Mouse (Mus musculus) mature B cell (primary cell): ENCODE measurements around the gene Spns2.

ENCODE experiments used
- in situ Hi-C: fragments of 300-500 bp; cut with MboI; formaldehyde crosslinking; loops from 2 replicates; pipeline ENCODE4 v1.14.3; 2019

The Spns2 gene

DNA sequence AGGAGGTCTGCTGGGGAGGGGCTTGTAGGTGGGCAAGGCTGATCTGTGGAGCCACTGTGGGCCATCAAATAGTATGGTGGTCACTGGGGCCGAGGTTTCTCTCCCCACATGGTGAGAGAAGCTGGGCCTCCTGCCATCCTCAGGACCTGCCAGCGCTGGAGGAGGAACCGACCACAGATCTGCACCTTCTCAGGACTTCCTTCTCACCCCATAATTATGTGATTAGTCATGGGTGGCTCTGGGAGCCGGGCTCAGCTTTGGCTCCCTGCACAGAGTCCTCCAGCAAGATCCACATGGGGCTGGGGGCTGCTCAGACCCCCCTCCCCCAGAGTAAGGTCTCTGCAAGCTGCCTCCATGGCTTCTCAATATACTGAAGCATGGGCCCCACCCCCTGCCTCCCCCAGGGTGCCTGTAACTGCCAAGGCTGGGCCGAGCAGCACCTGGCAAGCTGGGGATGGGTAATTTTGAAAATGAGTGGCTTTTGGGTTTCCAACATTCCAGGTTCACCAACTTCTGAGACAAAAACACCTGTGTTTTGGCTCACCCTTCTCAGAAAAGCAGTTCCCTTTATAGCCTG is 11.8 kb upstream of the Spns2 start:
- in situ Hi-C loops, result no loop called here

DNA sequence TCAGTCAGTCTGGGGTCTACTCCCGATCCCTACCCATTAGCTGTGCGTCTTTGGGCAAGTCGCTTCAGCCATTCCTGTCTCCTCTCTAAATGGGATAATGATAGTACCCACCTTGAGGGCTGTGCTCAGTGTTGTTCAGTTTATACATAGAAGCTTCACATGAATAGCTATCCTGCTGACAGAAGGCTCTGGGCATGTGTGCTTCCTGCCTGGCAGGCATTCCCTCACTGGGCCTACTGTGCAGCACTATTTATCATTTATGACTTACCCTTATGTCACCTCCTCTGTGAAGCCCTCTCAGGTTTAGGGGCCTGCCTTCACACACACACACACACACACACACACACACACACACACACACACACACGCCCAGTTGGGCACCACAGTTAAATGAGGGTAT is 10.4 kb upstream of the Spns2 start:
- in situ Hi-C loops, result no loop called here

DNA sequence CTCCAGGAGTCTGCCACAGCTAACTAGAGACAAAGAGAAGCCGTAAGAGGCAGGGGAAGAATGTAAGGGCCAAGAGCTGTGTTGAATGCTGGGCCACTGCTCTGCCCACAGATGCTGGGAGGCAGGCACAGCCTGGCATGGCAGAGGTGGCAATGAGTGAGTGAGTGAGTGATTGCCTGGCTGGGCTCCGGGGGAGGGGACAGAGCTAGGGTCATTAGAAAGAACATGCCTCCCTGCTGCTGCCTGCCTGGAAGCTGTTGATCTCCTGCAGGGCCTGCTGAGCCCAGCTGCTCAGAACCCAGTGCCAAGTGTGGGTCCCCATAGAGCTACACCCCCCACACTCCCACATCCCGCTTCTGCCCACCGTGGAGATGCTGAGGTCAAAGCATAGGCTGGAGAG is 7.7 kb upstream of the Spns2 start:
- in situ Hi-C loops, result loop anchor here (10.0 kb wide), 1 partner anchor 47 kb away; no protein-coding TSS in a partner anchor

DNA sequence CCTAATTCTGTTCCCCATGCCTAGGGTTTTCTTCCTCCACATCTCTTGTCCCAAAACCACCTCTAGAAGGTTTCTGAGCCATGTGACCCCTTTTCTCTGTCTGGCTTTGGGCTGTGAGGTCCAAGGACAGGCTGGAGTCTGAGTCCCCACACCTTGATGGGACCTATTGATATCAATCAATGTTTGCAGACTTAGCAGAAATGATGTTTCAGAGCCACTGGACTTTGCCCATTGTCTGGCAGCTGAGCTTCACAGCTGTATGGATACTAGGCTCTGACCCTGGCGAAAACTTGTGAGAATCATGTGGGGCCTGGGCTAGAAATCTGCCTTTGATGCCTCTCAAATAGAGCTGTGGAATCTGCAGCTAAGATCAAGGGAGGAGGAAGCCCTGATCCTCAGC is 7.1 kb upstream of the Spns2 start:
- in situ Hi-C loops, result loop anchor here (10.0 kb wide), 1 partner anchor 48 kb away; no protein-coding TSS in a partner anchor

DNA sequence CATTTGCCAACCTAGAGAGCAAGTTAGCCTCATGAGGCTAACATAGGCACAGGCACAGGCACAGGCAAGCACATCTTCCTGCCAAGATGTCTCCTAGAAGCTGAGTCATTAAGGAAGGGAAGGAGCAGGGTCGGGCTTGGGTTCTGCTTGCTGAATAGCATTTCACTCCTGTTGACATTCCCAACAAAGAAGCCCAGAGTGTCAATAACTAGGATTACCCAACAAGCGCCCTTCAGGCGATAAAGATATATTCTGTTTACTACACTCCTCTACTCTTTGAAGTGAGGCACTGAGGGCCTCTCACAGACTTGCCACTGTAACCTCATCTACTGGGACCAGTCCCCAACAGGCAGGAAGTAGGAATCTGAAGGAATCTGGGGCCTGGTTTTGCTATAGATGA is 6.4 kb upstream of the Spns2 start:
- in situ Hi-C loops, result loop anchor here (10.0 kb wide), 1 partner anchor 49 kb away; no protein-coding TSS in a partner anchor

DNA sequence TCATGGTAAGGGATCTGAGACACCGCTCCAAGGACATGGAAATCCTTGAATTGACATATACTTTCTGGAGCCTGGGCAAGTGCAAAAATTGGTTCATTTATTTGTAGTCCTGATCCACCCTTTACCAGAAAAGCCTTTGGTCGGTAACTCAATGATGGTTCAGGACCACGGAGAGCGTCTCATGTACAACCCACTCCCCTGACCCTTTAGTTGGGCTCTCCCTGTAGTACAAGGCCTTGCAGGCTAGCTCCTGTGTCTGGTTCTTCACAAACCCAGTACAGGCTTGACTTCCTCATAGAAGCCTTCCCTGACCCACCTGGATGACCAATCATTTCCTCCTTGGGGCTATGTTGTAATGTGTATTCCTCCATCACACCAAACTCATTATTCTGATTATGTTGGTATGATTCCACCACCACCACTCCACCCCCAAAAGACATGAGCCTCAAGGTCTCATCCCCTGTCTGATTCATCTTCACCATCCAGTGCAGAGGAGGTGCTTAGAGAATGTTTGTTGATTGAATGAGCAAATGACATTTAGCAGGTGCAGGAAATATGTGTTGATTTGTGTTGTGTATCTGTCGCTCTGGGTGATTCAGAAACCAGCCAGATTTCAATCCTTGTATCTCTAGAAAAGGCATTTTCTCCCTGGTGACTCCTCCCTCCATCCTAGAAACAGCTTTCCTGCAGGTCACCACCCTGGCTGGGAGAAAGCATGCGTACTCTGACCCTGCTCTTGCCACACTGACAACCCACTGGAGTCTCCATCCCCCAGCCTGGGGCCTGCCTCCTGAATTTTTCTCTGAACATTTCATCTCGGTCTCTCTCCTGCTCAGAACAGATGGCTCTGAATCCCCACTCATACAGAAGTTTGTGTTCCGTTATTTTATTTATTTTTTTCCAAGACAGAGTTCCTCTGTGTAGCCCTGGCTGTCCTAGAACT is 4.6 kb upstream of the Spns2 start:
- in situ Hi-C loops, result loop anchor here (10.0 kb wide), 1 partner anchor 50 kb away; no protein-coding TSS in a partner anchor

DNA sequence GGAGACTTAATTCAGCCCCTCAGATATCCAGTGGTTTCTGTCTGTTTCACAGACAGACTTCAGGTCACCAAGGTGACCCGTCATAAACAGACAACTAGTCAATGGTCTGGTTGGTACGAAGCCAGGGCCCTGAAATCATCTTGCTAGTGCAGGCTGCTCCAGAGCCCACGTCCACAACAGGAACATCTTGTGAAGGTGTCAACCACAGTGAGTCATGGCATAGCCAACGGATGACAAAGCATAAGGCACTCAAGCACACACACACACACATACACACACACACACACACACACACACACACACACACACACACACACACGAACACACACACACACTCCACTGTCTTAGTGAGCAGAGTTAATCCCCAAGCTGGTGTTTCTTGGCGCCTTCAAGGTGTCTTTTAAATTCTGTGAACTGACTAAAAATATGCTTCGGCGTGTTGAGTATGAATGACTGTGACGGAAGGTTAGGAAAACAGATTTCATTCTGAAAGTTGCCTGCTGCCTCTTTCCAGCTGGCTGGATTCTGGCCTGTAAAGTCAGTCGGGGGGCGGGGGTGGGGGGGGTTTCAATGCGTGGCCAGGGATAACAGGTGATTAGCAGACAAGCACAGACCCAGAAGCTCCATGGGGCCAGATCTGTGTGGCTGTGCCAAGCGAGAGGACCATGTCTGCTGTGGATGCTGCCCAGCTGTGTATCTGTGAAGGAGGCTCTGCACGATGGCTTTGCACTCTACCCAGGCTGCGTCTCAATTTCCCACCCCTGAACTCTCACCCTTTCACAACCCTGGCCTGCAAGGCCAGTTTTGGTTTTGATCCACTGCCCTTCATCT is 1.6 kb upstream of the Spns2 start:
- in situ Hi-C loops, result loop anchor here (10.0 kb wide), 1 partner anchor 53 kb away; no protein-coding TSS in a partner anchor

DNA sequence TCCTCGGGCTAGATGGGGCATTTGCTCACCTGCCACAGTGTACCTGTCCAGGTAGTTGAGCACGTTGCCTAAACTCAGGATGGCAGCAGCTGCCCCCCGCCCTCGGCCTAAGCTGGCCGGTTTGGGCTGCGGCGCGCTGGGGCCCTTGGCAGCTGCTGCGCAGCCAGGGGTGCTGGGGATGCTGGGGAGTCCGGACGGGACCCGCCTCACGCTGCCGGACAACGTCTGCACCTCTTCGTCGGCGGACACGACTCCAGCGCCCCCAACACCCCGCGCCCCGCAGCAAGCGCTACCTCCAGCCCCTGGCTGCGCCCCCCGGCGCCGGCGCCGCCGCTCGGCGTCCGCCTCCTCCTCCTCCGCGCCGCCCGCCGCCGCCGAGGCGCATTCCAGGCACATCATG is 307 bp downstream of the Spns2 start:
- in situ Hi-C loops, result no loop called here

DNA sequence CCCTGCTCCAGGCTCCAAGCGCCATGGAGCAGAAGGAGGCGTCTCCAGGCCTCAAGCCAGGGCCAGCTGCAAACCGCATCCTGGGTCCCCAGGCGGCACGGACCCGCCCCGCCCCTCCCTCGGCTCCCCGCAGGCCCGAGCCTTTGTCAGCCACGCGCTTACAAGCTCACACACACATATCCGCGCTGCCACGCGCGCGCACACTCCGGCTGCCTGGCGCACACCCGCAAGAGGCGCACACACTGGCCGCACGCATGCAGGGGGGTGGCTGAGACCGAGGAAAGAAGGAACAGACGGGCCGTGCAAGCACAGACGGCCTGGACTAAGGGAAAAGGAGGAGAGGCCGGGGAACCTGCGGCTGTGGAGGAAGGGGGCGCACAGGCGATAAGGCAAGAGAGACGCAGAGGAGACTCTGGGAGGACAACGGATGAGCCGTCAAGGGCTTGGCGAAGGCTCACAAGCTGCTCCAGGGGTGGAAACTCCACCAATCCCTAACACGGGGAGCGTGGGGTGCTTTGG is 892 bp downstream of the Spns2 start:
- in situ Hi-C loops, result no loop called here

DNA sequence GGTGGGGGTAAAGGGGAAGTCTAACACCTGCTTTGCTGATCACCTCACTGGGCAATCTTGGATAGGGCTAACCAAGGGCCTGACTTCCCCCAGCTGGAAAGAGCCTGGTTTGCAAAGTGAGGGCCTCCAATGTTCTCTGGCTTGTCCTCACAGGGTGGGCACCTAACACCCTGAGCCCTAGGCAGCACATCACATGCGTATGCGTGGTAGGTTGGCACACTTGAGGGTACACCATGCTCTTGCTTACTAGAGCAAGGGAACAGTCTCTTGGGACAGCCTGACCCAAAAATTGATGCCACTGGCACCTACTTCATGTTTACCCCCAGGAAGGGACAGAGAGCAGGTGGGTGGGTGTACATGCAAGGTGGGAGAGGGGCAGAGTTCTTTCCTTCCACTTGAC is 2.0 kb downstream of the Spns2 start:
- in situ Hi-C loops, result no loop called here

DNA sequence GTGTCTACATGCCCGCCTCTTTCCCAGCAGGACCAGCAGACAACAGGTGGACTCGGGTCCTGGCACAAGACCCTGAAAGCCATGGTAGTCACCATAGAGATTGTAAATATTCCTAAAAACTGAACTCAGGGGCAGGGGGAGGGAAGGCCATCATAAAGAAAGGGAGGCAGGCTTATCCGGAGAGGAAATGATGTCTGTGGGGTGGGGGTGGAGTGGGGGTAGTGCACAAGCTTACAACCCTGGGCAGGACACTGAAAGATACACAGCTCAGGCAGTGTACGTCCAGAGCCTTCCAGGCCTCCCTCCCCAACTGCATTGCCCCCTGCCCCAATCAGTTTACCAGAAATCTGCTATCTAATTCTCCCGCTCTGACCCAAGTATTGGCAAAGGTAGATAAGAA is 2.5 kb downstream of the Spns2 start:
- in situ Hi-C loops, result no loop called here

DNA sequence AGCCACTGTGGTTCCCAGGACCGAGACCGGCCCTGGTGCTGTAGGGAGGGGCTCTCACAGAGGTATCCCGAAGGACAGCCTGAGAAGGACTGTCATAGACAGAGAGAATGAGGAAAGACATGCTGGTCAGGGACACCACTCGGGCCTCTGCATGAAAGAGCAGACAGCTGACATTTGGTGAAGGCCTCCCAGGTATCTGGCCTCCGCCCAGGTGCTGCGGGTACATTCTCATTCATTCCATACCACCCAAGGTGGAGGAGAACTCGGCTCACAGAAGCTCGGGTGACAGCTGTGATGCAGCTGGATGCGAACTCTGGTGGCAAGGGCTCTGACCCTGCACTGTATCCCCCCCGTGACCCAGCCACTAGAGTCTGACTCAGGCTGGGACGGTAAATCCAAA is 3.7 kb downstream of the Spns2 start:
- in situ Hi-C loops, result no loop called here

DNA sequence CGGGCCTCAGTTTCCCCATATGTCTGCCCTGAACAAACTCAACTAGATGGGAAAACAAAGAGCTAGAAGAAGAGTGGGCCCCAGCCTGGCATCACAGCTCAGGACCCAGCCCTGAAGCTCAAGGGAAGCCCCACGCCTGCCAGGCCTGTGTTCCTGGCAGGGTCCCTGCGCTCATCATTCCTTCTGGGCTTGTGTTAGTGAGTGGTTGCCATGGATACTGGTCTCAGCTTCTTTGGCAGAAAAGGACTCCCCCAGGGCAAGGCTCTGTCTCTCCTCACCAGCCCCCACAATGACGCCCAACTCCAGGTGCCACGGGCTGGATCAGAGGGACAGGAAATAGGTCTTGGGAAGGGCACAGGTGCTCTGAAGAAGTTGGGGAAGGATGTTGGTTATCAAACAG is 4.5 kb downstream of the Spns2 start:
- in situ Hi-C loops, result no loop called here

DNA sequence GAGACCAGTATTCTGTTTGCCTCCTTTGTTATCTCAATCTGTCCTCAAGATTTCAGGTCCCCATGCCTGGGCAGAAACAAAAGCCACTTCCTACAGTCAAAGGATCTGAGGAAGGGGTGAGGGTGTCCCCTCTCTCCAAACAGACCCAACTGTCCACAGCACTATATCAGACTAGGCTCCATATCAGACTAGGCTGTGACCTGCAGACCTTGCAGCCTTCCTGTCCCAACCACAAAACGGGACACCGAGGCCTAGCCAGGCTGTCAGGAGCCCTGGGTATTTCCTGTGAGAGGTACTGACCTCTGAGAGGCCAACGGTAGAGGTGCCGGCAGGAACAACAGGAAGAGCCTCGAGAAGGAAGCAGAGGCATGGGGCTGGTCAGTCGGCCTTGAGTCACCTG is 5.2 kb downstream of the Spns2 start:
- in situ Hi-C loops, result no loop called here

DNA sequence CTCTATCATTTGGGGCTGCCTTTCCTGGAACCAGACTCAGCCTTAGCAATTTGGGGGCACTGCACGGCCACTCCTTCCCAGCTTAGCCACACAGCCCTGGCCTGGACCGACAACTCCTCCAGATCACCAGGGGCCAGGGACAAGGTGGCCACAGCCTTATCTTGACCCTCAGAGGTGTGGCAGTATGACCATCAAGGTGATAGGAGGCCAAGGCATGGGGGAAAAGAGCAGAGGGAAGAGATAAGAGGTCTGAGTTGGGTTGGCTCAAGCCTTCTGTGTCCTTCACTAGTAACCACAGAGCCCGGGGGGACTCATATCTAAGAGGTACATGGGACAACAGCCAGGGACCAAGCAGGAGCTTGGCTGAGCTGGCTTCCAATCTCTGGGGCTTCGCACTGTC is 7.8 kb downstream of the Spns2 start:
- in situ Hi-C loops, result no loop called here

DNA sequence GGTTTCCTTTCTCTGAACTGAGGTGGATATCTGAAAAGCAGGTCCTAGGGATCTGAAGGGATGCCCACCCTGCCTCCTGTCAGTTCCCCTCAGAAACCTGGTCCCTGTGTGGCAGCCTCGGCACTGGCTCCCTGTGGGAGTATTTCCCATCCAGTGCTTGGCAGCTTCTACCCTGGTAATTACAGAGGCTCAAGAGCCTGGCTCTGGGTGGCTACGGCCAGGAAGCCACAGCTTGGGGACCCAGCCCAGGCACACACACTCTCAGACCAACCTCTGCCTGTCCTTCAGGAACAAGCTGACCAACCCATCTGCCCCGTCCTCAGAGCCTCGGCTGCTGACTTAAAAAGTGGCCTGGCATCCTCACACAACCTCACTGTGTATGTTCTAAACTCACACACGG is 8.4 kb downstream of the Spns2 start:
- in situ Hi-C loops, result no loop called here

DNA sequence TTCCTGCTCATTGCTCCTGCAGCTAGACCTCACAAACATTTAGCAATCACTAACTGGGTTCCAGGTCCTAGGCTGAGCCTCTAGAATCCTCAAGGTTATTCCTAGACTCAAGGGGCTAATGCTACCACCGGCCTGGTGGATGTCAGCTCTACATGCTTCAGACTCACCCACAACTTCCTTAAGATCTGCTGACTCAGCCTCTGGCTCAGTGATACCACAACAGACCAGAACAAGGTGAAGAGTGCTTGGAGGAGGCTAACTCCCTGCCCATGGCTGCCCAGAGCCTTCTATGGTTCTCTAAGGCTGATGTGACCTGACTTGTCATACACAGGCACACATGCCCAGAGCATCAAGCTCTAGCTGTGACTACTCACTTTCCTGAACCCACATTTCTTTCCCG is 10.2 kb downstream of the Spns2 start:
- in situ Hi-C loops, result no loop called here

DNA sequence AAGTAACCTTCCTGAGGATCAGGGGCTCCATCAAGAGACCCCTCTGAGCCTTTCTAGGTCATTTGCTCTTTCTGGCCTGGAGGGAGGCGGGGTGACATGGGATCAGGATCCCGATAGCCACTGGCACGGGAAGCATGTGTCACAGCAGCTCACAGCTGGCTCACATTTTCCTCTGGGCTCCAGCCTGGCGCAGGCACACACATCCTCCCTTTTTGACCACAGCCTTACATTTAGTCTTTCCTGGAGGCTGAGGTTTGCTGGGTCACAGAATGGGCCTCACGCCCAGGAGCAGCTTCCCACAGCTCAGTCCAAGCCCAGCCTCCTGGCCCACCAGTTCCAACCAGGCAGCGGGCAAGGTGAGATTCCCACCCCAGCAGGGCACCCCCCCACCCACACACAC is 11.5 kb downstream of the Spns2 start:
- in situ Hi-C loops, result no loop called here

DNA sequence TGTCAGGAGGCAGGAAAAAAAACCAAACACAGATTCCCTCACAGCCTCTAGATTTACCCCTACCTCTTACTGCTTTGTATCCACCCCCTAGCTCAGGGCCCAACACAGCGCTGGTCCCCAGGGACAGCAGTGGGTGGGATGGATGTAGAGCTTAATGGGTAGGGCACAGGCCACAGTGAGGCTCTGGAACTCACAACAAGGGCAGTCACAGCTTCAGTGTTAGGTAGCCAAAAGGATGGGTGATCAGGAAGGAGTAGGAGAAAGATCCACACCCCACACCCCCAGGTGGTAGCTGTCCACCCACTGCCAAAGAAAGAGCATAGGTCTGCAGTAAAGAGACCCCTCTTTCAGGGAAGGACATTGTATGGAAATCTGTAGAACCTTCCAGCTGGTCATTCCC is 12.1 kb downstream of the Spns2 start:
- in situ Hi-C loops, result no loop called here

DNA sequence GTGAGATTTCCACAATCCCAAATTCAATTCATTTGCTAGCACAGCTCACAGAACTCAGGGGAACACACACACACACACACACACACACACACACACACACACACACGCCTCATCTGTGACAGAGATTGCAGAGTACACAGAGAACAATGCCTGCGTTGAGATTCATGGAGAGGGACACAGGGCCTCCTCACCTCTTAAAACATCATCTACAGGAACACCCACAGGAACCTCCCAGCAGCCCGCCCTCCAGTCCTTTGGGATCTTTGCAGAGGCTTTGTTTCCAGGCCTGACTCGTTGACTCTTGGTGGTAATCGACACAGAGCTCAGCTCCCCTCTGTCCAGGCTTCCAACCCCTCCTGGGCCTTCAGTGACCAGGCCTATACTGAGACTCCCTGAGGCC is 12.5 kb downstream of the Spns2 start:
- in situ Hi-C loops, result no loop called here

DNA sequence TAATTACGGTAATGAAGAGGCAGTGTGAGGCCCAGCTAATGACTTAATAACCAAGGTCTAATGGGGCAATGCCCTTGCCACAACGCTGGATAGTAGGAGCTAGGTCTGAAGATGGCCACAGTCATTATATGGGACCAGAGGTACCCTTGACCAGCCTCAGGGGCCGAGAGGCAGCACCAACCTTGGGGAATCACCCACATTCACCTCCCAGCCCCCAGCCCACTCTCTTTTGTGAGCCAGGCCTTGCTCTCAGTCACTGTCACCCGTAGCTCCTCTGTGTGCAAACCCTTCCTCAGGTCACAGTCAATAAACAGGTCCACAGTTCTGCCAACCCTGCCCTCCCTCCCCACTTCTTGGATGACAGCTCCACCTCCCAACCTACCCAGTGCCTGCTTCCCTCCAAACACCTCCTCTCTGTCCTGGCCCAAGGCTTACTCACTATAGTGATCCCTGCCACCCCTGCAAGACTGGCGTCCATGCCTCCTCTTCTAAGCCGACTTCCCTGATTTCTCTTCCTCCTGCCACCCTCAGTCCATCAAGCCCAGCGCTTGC is 13.6 kb downstream of the Spns2 start:
- in situ Hi-C loops, result no loop called here

DNA sequence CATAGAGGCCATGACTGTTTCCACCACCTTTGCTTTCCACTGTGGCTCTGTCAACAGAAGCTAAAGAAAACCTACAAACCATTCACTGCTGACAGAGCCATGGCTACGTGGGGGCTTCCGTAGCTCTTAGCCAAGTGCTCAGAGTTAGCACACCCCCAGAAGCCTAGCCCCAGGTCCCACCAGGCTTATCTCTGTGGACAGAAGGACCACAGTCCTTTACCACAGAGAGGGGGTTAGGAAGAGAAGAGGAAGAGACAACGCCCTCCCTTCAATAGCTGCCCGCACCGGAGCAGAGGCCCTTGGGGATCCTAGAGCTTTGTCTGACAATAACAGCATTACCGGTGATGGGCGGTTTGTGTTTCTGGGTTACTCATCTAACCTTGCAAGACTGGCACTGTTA is 14.3 kb downstream of the Spns2 start:
- in situ Hi-C loops, result no loop called here
